Mouse (Mus musculus): ENCODE data around the gene Plod3. TPM values are rescaled to one million over a fixed set of nuclear protein-coding genes. Genes with fewer than 3 reads are reported as not detected.
A peak's percentile ranks its signal among the peaks of the same experiment; 100 is the strongest.

Gene Plod3
- total RNA-seq, 4 experiments from 2014 or later: 37.1 to 51.5 (median 46.0) TPM

GRCm38 (mm10) chr5:137015913-137016312 lies 29.1 kb downstream of the Plod3 start:
- DNase-seq (ENCODE audit: low spot score in 2 of 2): no peak

- DNase-seq (ENCODE audit: low spot score in 2 of 2): no peak
Observed at GRCm38 (mm10) chr5:137024318-137024717, 37.5 kb downstream of the Plod3 start.

GRCm38 (mm10) chr5:137025132-137025531 lies 38.3 kb downstream of the Plod3 start:
- peak in 1 of 2 experiments; percentile 71 for DNase-seq (ENCODE audit: low spot score in 2 of 2)

GRCm38 (mm10) chr5:137026092-137026491 lies 39.3 kb downstream of the Plod3 start, which contains the start of gene Vgf:
TSS of gene Vgf (plus strand) at chr5:137026392.
- DNase-seq (ENCODE audit: low spot score in 2 of 2): no peak

GRCm38 (mm10) chr5:137028561-137029272 lies 41.9 kb downstream of the Plod3 start:
- no peak for DNase-seq (ENCODE audit: low spot score in 2 of 2)

- DNase-seq (ENCODE audit: low spot score in 2 of 2): no peak
Observed at GRCm38 (mm10) chr5:137029273-137029585, 42.4 kb downstream of the Plod3 start.

GRCm38 (mm10) chr5:137029643-137030415 lies 43.0 kb downstream of the Plod3 start:
- peak; percentile 92 for DNase-seq (ENCODE audit: low spot score in 2 of 2)

- DNase-seq (ENCODE audit: low spot score in 2 of 2): peak in 1 of 2 experiments; percentile 48
Observed at GRCm38 (mm10) chr5:137030416-137030810, 43.6 kb downstream of the Plod3 start.

- no peak for DNase-seq (ENCODE audit: low spot score in 2 of 2)
Observed at GRCm38 (mm10) chr5:137031076-137032032, 44.5 kb downstream of the Plod3 start.

GRCm38 (mm10) chr5:137032033-137032421 lies 45.2 kb downstream of the Plod3 start:
- DNase-seq (ENCODE audit: low spot score in 2 of 2): peak in 1 of 2 experiments; percentile 60

- DNase-seq (ENCODE audit: low spot score in 2 of 2): peak; percentile 65 to 74
Observed at GRCm38 (mm10) chr5:137032641-137033074, 45.8 kb downstream of the Plod3 start.

- no peak for DNase-seq (ENCODE audit: low spot score in 2 of 2)
Observed at GRCm38 (mm10) chr5:137036211-137036610, 49.4 kb downstream of the Plod3 start.

- no peak for DNase-seq (ENCODE audit: low spot score in 2 of 2)
Observed at GRCm38 (mm10) chr5:137039453-137039852, 52.6 kb downstream of the Plod3 start.

GRCm38 (mm10) chr5:137041442-137041841 lies 54.6 kb downstream of the Plod3 start:
- DNase-seq (ENCODE audit: low spot score in 2 of 2): no peak

- DNase-seq (ENCODE audit: low spot score in 2 of 2): no peak
Observed at GRCm38 (mm10) chr5:137043997-137044396, 57.2 kb downstream of the Plod3 start.

- peak; percentile 97 to 98 for DNase-seq (ENCODE audit: low spot score in 2 of 2)
Observed at GRCm38 (mm10) chr5:137045402-137046323, 58.8 kb downstream of the Plod3 start, which contains the start of gene Ap1s1. TSS of gene Ap1s1 (minus strand) at chr5:137046135.
